Mouse (Mus musculus): ENCODE measurements around the gene Ankrd23. TPM values are rescaled to one million over a fixed set of nuclear protein-coding genes. Genes with fewer than 3 reads are reported as not detected.

Gene Ankrd23
- total and polyA plus RNA-seq, 3 experiments = 2.9 to 3.7 TPM; not detected in 1

- Histone ChIP-seq H3K79me2 (ENCODE audit: control insufficient read depth, insufficient read depth, low read length, poor library complexity) (peaks cover 4% of the 10 kb centered on the region), H3K27ac (ENCODE audit: control insufficient read depth, low read depth, low read length) (no peak overlapping the region), H3K27me3 (ENCODE audit: control insufficient read depth in 1 of 2, insufficient read depth in 2 of 2, low read length in 2 of 2) (no peaks in the 10 kb centered on the region), H3K9me3 (replicated peaks; ENCODE audit: insufficient read depth, low read length) (no peaks in the 10 kb centered on the region), H3K4me3 (ENCODE audit: control insufficient read depth in 1 of 2, insufficient read depth in 1 of 2, low read depth in 2 of 2, low read length in 2 of 2) (no peak overlapping the region), H3K4me1 (ENCODE audit: control insufficient read depth in 1 of 2, insufficient read depth in 2 of 2, low read length in 2 of 2) (peaks cover 0 to 3% of the 10 kb centered on the region in 2 experiments; a peak in 3 of 4 replicates), H3K36me3 (ENCODE audit: control insufficient read depth in 1 of 2, insufficient read depth in 2 of 2, low read length in 2 of 2) (no peaks in the 10 kb centered on the region), H3K9ac (ENCODE audit: control insufficient read depth, low read depth, low read length, poor library complexity, severe bottlenecking) (no peak overlapping the region)
- no peak for DNase-seq (ENCODE audit: low read depth, low spot score)
- TF ChIP-seq E2F4 (IDR thresholded peaks at IDR 0.05; ENCODE audit: borderline replicate concordance, low read depth, low read length) = no peak
- no peak for TF ChIP-seq POLR2AphosphoS2 (IDR thresholded peaks at IDR 0.05; ENCODE audit: low read length)
- TF ChIP-seq POLR2AphosphoS5 (IDR thresholded peaks at IDR 0.05; ENCODE audit: borderline replicate concordance, low read depth, low read length) = no peak
- no peak for TF ChIP-seq ZNF384 (IDR thresholded peaks at IDR 0.05; ENCODE audit: low read depth, low read length)
- TF ChIP-seq MEF2A (IDR thresholded peaks at IDR 0.05; ENCODE audit: extremely low read depth, insufficient replicate concordance, low read depth, low read length, poor library complexity, severe bottlenecking) = no peak
- TF ChIP-seq TBP (IDR thresholded peaks at IDR 0.05; ENCODE audit: low read depth, low read length) = no peak
Observed at GRCm38 (mm10) chr1:36549491-36549890, 12.8 kb upstream of the Ankrd23 start.

DNA sequence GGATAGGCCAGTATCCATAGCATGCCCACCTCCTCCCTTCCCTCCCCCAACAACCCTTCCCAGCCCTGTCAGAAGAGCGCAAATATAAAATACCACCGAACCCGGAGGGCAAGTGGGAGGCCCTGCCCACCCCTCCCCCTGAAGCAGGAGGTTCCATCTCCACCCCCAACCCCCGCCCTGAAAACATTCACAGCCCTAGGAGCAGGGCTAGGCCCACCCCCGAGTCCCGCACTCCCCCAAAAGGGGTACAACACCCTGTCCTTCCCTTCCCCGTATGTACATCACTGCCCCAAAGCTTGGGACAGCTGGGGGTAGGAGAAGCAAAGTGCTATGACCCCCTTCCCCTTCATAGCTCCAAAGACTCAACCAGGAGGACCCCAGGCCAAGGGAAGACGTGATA is 12.1 kb upstream of the Ankrd23 start:
- peaks cover 0 to 3% of the 10 kb centered on the region in 2 experiments; a peak in 3 of 4 replicates for H3K4me1 ChIP-seq (ENCODE audit: control insufficient read depth in 1 of 2, insufficient read depth in 2 of 2, low read length in 2 of 2)
- no peak overlapping the region for H3K9ac ChIP-seq (ENCODE audit: control insufficient read depth, low read depth, low read length, poor library complexity, severe bottlenecking)
- H3K36me3 ChIP-seq (ENCODE audit: control insufficient read depth in 1 of 2, insufficient read depth in 2 of 2, low read length in 2 of 2) = no peaks in the 10 kb centered on the region
- H3K27ac ChIP-seq (ENCODE audit: control insufficient read depth, low read depth, low read length) = no peak overlapping the region
- no peak overlapping the region for H3K4me3 ChIP-seq (ENCODE audit: control insufficient read depth in 1 of 2, insufficient read depth in 1 of 2, low read depth in 2 of 2, low read length in 2 of 2)
- H3K27me3 ChIP-seq (ENCODE audit: control insufficient read depth in 1 of 2, insufficient read depth in 2 of 2, low read length in 2 of 2) = no peaks in the 10 kb centered on the region
- TF ChIP-seq CHD1 (IDR thresholded peaks at IDR 0.05; ENCODE audit: low read depth, low read length) = no peak
- TF ChIP-seq ZKSCAN1 (IDR thresholded peaks at IDR 0.05; ENCODE audit: low read depth, low read length) = no peak
- no peak for TF ChIP-seq SMC3 (IDR thresholded peaks at IDR 0.05; ENCODE audit: low read depth, low read length)
- TF ChIP-seq MXI1 (IDR thresholded peaks at IDR 0.05; ENCODE audit: low read depth, low read length) = no peak
- TF ChIP-seq POLR2A (IDR thresholded peaks at IDR 0.05; ENCODE audit: control insufficient read depth in 1 of 2, insufficient read depth in 1 of 2, low read depth in 1 of 2, low read length in 2 of 2, poor library complexity in 1 of 2) = no peak
- no peak for TF ChIP-seq USF2 (IDR thresholded peaks at IDR 0.05; ENCODE audit: borderline replicate concordance in 1 of 2, insufficient read depth in 1 of 2, low read depth in 1 of 2, low read length in 2 of 2)
- no peak for TF ChIP-seq NRF1 (IDR thresholded peaks at IDR 0.05; ENCODE audit: insufficient read depth, low read depth, low read length, poor library complexity, severe bottlenecking)
- no peak for TF ChIP-seq TBP (IDR thresholded peaks at IDR 0.05; ENCODE audit: low read depth, low read length)
- no peak for TF ChIP-seq USF1 (IDR thresholded peaks at IDR 0.05; ENCODE audit: low read depth, low read length)
- TF ChIP-seq CTCF (IDR thresholded peaks at IDR 0.05 in 2 of 3, conservative IDR thresholded peaks at IDR 0.05 in 1 of 3; ENCODE audit: control insufficient read depth in 1 of 3, insufficient read depth in 1 of 3, low read depth in 2 of 3, low read length in 3 of 3, poor library complexity in 1 of 3, severe bottlenecking in 1 of 3) = no peak
- no peak for TF ChIP-seq EP300 (IDR thresholded peaks at IDR 0.05; ENCODE audit: low read depth in 1 of 2, low read length in 2 of 2)
- TF ChIP-seq GABPA (IDR thresholded peaks at IDR 0.05; ENCODE audit: low read depth, low read length) = no peak
- TF ChIP-seq TAL1 (IDR thresholded peaks at IDR 0.05; ENCODE audit: low read length) = no peak
- no peak for TF ChIP-seq HCFC1 (IDR thresholded peaks at IDR 0.05; ENCODE audit: low read depth, low read length)
- no peaks in the 10 kb centered on the region for H3K9me3 ChIP-seq (replicated peaks; ENCODE audit: insufficient read depth, low read length)
- DNase-seq (ENCODE audit: low read depth, low spot score) = no peak
- H3K79me2 ChIP-seq (ENCODE audit: control insufficient read depth, insufficient read depth, low read length, poor library complexity) = peaks cover 4% of the 10 kb centered on the region

Measured in MEL (cell line).